Mouse (Mus musculus): ENCODE results near the gene Rbfox1. TPM values are rescaled to one million over a fixed set of nuclear protein-coding genes. Genes with fewer than 3 reads are reported as not detected.

Rbfox1 gene
- polyA plus RNA-seq, 1 experiment: not detected

DNA sequence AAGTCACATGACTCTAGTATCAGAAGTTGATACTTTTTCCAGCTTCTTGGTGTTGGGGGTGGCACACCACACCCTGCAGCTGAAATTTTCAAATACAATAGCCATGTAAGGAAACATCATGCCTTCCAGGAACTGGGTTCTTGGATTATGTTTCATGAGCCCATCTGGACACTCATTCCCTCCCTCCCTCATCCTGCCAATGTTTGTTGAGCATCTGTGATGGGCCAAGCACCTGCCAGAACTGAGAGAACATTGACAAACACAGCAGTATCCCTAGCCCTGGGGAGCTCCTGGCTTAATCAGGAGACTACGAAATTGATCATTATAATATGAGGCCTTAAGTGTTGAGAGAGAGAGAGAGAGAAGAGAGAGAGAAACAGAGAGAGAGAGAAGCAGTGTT lies 18.2 kb upstream of the Rbfox1 start:
- H3K36me3 ChIP-seq (ENCODE audit: control insufficient read depth, insufficient read depth, low read length, poor library complexity, severe bottlenecking): no peaks in the 10 kb centered on the region
- no peak overlapping the region for H3K9ac ChIP-seq (ENCODE audit: low read depth, poor library complexity, severe bottlenecking)
- no peaks in the 10 kb centered on the region for H3K9me3 ChIP-seq (replicated peaks; ENCODE audit: control insufficient read depth, insufficient read depth, low read length, poor library complexity, severe bottlenecking)
- TF ChIP-seq POLR2A (IDR thresholded peaks at IDR 0.05; ENCODE audit: insufficient read depth, low read length): no peak
- no peak for TF ChIP-seq CTCF (IDR thresholded peaks at IDR 0.05; ENCODE audit: low read depth, low read length)
- TF ChIP-seq EP300 (IDR thresholded peaks at IDR 0.05; ENCODE audit: insufficient read depth, low read depth, low read length): no peak
- no peaks in the 10 kb centered on the region for H3K4me1 ChIP-seq (ENCODE audit: control insufficient read depth, insufficient read depth, low read length)
- H3K27ac ChIP-seq (ENCODE audit: insufficient read depth, low read length): no peak overlapping the region
- H3K4me3 ChIP-seq (ENCODE audit: low read depth, low read length): no peak overlapping the region
- no peaks in the 10 kb centered on the region for H3K27me3 ChIP-seq (ENCODE audit: control insufficient read depth, insufficient read depth, low read length, poor library complexity, severe bottlenecking)

DNA sequence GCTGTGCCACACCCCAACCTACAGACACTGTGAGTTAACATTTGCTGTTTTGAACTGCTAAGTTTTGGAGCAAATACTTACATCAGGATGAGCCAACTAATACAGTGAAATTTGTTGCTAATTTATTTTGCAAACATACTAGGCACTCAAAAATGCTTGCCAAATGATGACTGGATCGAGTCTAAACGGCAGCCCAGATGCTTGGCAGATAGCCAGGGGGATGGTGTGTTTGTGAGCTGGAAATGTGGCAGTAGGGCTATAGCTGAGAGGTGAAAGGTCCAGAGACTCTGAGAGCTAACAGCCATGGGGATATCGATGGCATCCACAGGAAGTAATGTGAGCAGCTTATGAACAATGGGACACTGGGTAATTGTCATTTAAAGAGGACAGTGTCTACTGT lies 14.8 kb upstream of the Rbfox1 start:
- no peak overlapping the region for H3K4me3 ChIP-seq (ENCODE audit: low read depth, low read length)
- H3K9ac ChIP-seq (ENCODE audit: low read depth, poor library complexity, severe bottlenecking): no peak overlapping the region
- H3K36me3 ChIP-seq (ENCODE audit: control insufficient read depth, insufficient read depth, low read length, poor library complexity, severe bottlenecking): no peaks in the 10 kb centered on the region
- H3K27me3 ChIP-seq (ENCODE audit: control insufficient read depth, insufficient read depth, low read length, poor library complexity, severe bottlenecking): no peaks in the 10 kb centered on the region
- no peaks in the 10 kb centered on the region for H3K4me1 ChIP-seq (ENCODE audit: control insufficient read depth, insufficient read depth, low read length)
- H3K27ac ChIP-seq (ENCODE audit: insufficient read depth, low read length): no peak overlapping the region
- no peaks in the 10 kb centered on the region for H3K9me3 ChIP-seq (replicated peaks; ENCODE audit: control insufficient read depth, insufficient read depth, low read length, poor library complexity, severe bottlenecking)
- TF ChIP-seq EP300 (IDR thresholded peaks at IDR 0.05; ENCODE audit: insufficient read depth, low read depth, low read length) (no peak), POLR2A (IDR thresholded peaks at IDR 0.05; ENCODE audit: insufficient read depth, low read length) (no peak), CTCF (IDR thresholded peaks at IDR 0.05; ENCODE audit: low read depth, low read length) (no peak)

DNA sequence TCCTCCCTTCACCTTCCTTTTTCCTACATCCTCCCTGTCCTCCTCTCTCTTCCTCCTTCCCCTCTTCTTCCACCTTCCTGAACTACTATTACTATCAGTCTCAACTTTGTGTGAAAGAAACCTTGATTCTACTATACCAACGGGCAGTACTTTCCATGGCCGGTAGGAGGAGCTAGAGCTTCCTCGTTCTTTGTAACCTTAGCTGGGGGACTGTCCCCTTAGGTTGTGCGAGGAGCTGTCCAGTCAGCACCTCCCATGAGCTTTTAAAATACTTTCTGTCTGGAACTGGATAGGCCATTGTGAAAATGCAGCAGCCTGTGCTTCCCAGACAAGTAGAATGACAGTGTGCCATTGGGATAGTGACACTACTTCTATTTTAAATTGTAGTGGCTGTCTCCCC lies 3.3 kb upstream of the Rbfox1 start:
- H3K4me3 ChIP-seq (ENCODE audit: low read depth, low read length): no peak overlapping the region
- no peaks in the 10 kb centered on the region for H3K36me3 ChIP-seq (ENCODE audit: control insufficient read depth, insufficient read depth, low read length, poor library complexity, severe bottlenecking)
- H3K9me3 ChIP-seq (replicated peaks; ENCODE audit: control insufficient read depth, insufficient read depth, low read length, poor library complexity, severe bottlenecking): no peaks in the 10 kb centered on the region
- peak; percentile 64 for TF ChIP-seq CTCF (IDR thresholded peaks at IDR 0.05; ENCODE audit: low read depth, low read length)
- no peak for TF ChIP-seq EP300 (IDR thresholded peaks at IDR 0.05; ENCODE audit: insufficient read depth, low read depth, low read length)
- no peak for TF ChIP-seq POLR2A (IDR thresholded peaks at IDR 0.05; ENCODE audit: insufficient read depth, low read length)
- H3K9ac ChIP-seq (ENCODE audit: low read depth, poor library complexity, severe bottlenecking): no peak overlapping the region
- no peaks in the 10 kb centered on the region for H3K27me3 ChIP-seq (ENCODE audit: control insufficient read depth, insufficient read depth, low read length, poor library complexity, severe bottlenecking)
- no peaks in the 10 kb centered on the region for H3K4me1 ChIP-seq (ENCODE audit: control insufficient read depth, insufficient read depth, low read length)
- H3K27ac ChIP-seq (ENCODE audit: insufficient read depth, low read length): no peak overlapping the region

DNA sequence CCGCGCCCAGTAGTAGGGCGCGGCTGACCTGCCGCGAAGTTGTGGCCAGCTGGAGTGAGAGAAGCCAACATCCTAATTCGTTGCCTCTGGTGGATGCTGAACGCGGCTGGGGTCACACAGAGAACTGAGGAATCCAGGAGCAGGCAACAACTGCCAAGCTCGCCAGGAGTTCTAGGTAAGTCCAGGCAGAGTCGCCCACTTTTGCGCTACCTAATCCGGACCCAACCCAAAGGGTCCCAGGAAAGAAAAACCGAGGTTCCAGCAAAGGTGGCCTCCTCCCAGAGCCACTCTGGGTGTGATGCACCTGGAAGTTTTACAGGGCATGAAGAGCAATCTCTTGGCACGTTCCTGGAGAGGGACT lies 515 bp downstream of the Rbfox1 start:
- H3K27me3 ChIP-seq (ENCODE audit: control insufficient read depth, insufficient read depth, low read length, poor library complexity, severe bottlenecking): no peaks in the 10 kb centered on the region
- H3K9me3 ChIP-seq (replicated peaks; ENCODE audit: control insufficient read depth, insufficient read depth, low read length, poor library complexity, severe bottlenecking): no peaks in the 10 kb centered on the region
- no peaks in the 10 kb centered on the region for H3K36me3 ChIP-seq (ENCODE audit: control insufficient read depth, insufficient read depth, low read length, poor library complexity, severe bottlenecking)
- H3K4me3 ChIP-seq (ENCODE audit: low read depth, low read length): no peak overlapping the region
- no peaks in the 10 kb centered on the region for H3K4me1 ChIP-seq (ENCODE audit: control insufficient read depth, insufficient read depth, low read length)
- TF ChIP-seq CTCF (IDR thresholded peaks at IDR 0.05; ENCODE audit: low read depth, low read length) (no peak), EP300 (IDR thresholded peaks at IDR 0.05; ENCODE audit: insufficient read depth, low read depth, low read length) (no peak), POLR2A (IDR thresholded peaks at IDR 0.05; ENCODE audit: insufficient read depth, low read length) (no peak)
- no peak overlapping the region for H3K27ac ChIP-seq (ENCODE audit: insufficient read depth, low read length)
- H3K9ac ChIP-seq (ENCODE audit: low read depth, poor library complexity, severe bottlenecking): no peak overlapping the region

DNA sequence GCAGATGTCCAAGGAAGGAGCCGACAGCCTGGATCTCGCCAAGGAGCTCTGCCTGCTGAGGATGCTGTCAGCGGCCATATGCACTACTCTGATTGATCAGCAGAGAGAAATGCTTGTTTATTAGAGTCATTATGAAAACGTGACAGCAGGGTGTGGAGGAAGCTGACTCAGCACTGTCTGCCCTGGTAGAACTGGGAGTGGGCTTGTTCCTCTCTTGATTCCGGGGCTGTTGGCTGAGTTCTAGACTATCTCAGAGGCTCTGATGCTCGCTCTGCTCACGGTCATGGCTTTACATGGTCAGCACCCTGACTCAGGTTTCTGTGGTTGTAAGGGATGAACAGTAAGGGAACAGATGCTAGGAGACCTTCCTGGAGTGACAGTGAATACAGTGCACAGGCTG lies 10.4 kb downstream of the Rbfox1 start:
- Histone ChIP-seq H3K9ac (ENCODE audit: low read depth, poor library complexity, severe bottlenecking) (no peak overlapping the region), H3K9me3 (replicated peaks; ENCODE audit: control insufficient read depth, insufficient read depth, low read length, poor library complexity, severe bottlenecking) (no peaks in the 10 kb centered on the region), H3K27ac (ENCODE audit: insufficient read depth, low read length) (no peak overlapping the region), H3K27me3 (ENCODE audit: control insufficient read depth, insufficient read depth, low read length, poor library complexity, severe bottlenecking) (no peaks in the 10 kb centered on the region), H3K36me3 (ENCODE audit: control insufficient read depth, insufficient read depth, low read length, poor library complexity, severe bottlenecking) (no peaks in the 10 kb centered on the region), H3K4me3 (ENCODE audit: low read depth, low read length) (no peak overlapping the region), H3K4me1 (ENCODE audit: control insufficient read depth, insufficient read depth, low read length) (no peaks in the 10 kb centered on the region)
- TF ChIP-seq POLR2A (IDR thresholded peaks at IDR 0.05; ENCODE audit: insufficient read depth, low read length) (no peak), CTCF (IDR thresholded peaks at IDR 0.05; ENCODE audit: low read depth, low read length) (no peak), EP300 (IDR thresholded peaks at IDR 0.05; ENCODE audit: insufficient read depth, low read depth, low read length) (no peak)

DNA sequence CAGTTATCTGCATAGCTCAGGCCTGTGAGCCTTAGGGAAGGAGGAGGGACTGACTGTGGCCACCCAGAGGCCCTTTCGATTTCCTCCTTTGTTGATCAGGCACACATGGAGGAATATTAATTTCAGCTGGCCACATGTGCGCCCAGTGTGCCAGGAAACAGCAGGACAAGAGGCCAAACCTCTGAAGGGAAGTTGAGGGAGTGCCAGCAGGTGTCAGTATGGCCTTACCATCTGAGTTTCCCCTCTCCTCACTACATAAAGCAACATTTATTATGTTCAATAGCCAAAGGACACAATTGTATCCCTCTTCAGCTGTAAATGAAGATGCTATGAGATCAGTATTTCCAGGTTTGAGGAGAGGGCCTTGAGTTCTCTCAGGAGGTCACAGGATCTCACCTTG lies 13.2 kb downstream of the Rbfox1 start:
- no peaks in the 10 kb centered on the region for H3K36me3 ChIP-seq (ENCODE audit: control insufficient read depth, insufficient read depth, low read length, poor library complexity, severe bottlenecking)
- TF ChIP-seq CTCF (IDR thresholded peaks at IDR 0.05; ENCODE audit: low read depth, low read length) (no peak), EP300 (IDR thresholded peaks at IDR 0.05; ENCODE audit: insufficient read depth, low read depth, low read length) (no peak), POLR2A (IDR thresholded peaks at IDR 0.05; ENCODE audit: insufficient read depth, low read length) (no peak)
- H3K4me1 ChIP-seq (ENCODE audit: control insufficient read depth, insufficient read depth, low read length): no peaks in the 10 kb centered on the region
- no peak overlapping the region for H3K4me3 ChIP-seq (ENCODE audit: low read depth, low read length)
- H3K9ac ChIP-seq (ENCODE audit: low read depth, poor library complexity, severe bottlenecking): no peak overlapping the region
- H3K27me3 ChIP-seq (ENCODE audit: control insufficient read depth, insufficient read depth, low read length, poor library complexity, severe bottlenecking): no peaks in the 10 kb centered on the region
- H3K9me3 ChIP-seq (replicated peaks; ENCODE audit: control insufficient read depth, insufficient read depth, low read length, poor library complexity, severe bottlenecking): no peaks in the 10 kb centered on the region
- no peak overlapping the region for H3K27ac ChIP-seq (ENCODE audit: insufficient read depth, low read length)
